Mouse (Mus musculus) adrenal gland, adult 8-10 months (tissue): ENCODE data around the gene Gfpt2. TPM values are rescaled to one million over a fixed set of nuclear protein-coding genes. Genes with fewer than 3 reads are reported as not detected.

Experiments
- microRNA-seq, 2 experiments: library from miRNA; unstranded; fragments of <30 nt; microRNA quantifications; one replicate each; pipeline ENCODE4 v1.2.0; 2022
- total RNA-seq, 4 experiments: library from RNA; stranded (reverse); gene quantifications; 2 replicates each; pipeline ENCODE4 v1.2.4; 2022

The Gfpt2 gene
- total RNA-seq, 4 experiments from 2014 or later: 3.5 to 4.9 (median 4.4) TPM

Small RNA genes lying within 50 kb of the gene (microRNA-seq; reads per million reads assigned to microRNA genes)
- gene Gm23813: 0 reads per million in 2 experiments

Other genes starting within 250 kb of the Gfpt2 start
- not detected for gene Olfr1380, start 237.3 kb upstream of the Gfpt2 start, total RNA-seq
- gene Flt4, start 184.9 kb upstream of the Gfpt2 start, total RNA-seq: 10 to 100 TPM; 19.3 to 29.5 (median 23.4) TPM
- not detected for gene Scgb3a1, start 130.6 kb upstream of the Gfpt2 start, total RNA-seq
- 10 to 100 TPM; 44.0 to 63.2 (median 51.9) TPM for gene Cnot6, start 81.5 kb upstream of the Gfpt2 start, total RNA-seq
- 10 to 100 TPM; 71.4 to 99.2 (median 87.3) TPM for gene Mapk9, start 52.6 kb downstream of the Gfpt2 start, total RNA-seq
- gene Rasgef1c, start 107.7 kb downstream of the Gfpt2 start, total RNA-seq: 1 to 10 TPM in 1 of 4 experiments, under 1 TPM in 3; 0.67 to 1.1 (median 0.82) TPM
- 100 to 1,000 TPM; 103 to 148 (median 134) TPM for gene Rnf130, start 231.2 kb downstream of the Gfpt2 start, total RNA-seq